Mouse (Mus musculus) kidney, adult 10 weeks (tissue): ENCODE data around the gene Nsun3. TPM values are rescaled to one million over a fixed set of nuclear protein-coding genes. Genes with fewer than 3 reads are reported as not detected.

Source experiments
- polyA plus RNA-seq: library from polyadenylated mRNA; stranded (reverse); fragments of 350-450 nt; fragmentation: Illumina TruSeq; extraction: RNeasy Lipid Tissue Mini Kit (QIAGEN cat#74804); gene quantifications from one replicate; pipeline ENCODE4 v1.2.3, GENCODE M21; 2014; ENCODE audit warnings: low read depth, low replicate concordance

Nsun3 gene
- 34.0 TPM for polyA plus RNA-seq

GRCm38 (mm10) chr16:62786621-62787331, at the start of gene Nsun3:
TSS of gene Nsun3 (minus strand) at chr16:62786818.

GRCm38 (mm10) chr16:62814491-62814890, 27.9 kb upstream of the Nsun3 start, which contains the start of gene Stx19:
TSS of gene Stx19 (plus strand) at chr16:62814676.

Other genes starting within 250 kb of the Nsun3 start
- not detected for gene Stx19, start 27.9 kb upstream of the Nsun3 start, polyA plus RNA-seq
- gene Arl13b, start 60.2 kb upstream of the Nsun3 start, polyA plus RNA-seq: 18.5 TPM
- gene Pros1, start 67.5 kb upstream of the Nsun3 start, polyA plus RNA-seq: 54.6 TPM